Mouse (Mus musculus): ENCODE data around the gene Atad1. TPM values are rescaled to one million over a fixed set of nuclear protein-coding genes. Genes with fewer than 3 reads are reported as not detected.

Gene Atad1
- polyA plus RNA-seq, 1 experiment from 2014 or later, result 65.6 TPM

- ATAC-seq (ENCODE audit: borderline replicate concordance, extremely low read depth, low FRiP score, low TSS enrichment), result no peak
- Histone ChIP-seq H3K27ac (no peak overlapping the region), H3K4me2 (no peak overlapping the region), H3K27me3 (no peaks in the 10 kb centered on the region), H3K4me3 (no peak overlapping the region), H3K9me3 (no peaks in the 10 kb centered on the region), H3K4me1 (0 out of 2 replicates have a peak, but pooled peaks cover 4% of the 10 kb centered on the region), H3K36me3 (no peaks in the 10 kb centered on the region), H3K9ac (no peak overlapping the region)
- WGBS, result 35% methylated on average over 13 of the region's 13 CpGs
These were observed 101.2 kb downstream of the Atad1 start for GRCm38 (mm10) chr19:32638276-32638903.

- no peaks in the 10 kb centered on the region for H3K27me3 ChIP-seq
- H3K36me3 ChIP-seq, result no peaks in the 10 kb centered on the region
- no peak overlapping the region for H3K9ac ChIP-seq
- no peak overlapping the region for H3K4me3 ChIP-seq
- H3K4me2 ChIP-seq, result no peak overlapping the region
- 0 out of 2 replicates have a peak, but pooled peaks cover 4% of the 10 kb centered on the region for H3K4me1 ChIP-seq
- no peaks in the 10 kb centered on the region for H3K9me3 ChIP-seq
- no peak for ATAC-seq (ENCODE audit: borderline replicate concordance, extremely low read depth, low FRiP score, low TSS enrichment)
- H3K27ac ChIP-seq, result no peak overlapping the region
- 57% methylated on average over 16 of the region's 16 CpGs for WGBS
These were observed 102.0 kb downstream of the Atad1 start for GRCm38 (mm10) chr19:32637357-32638275.

- whole genome bisulfite sequencing, result 71% methylated on average over 8 of the region's 8 CpGs
- ATAC-seq (ENCODE audit: borderline replicate concordance, extremely low read depth, low FRiP score, low TSS enrichment), result no peak
- H3K9me3 ChIP-seq, result no peaks in the 10 kb centered on the region
- no peak overlapping the region for H3K27ac ChIP-seq
- H3K27me3 ChIP-seq, result no peaks in the 10 kb centered on the region
- H3K4me3 ChIP-seq, result no peak overlapping the region
- no peaks in the 10 kb centered on the region for H3K36me3 ChIP-seq
- H3K9ac ChIP-seq, result no peak overlapping the region
- no peak overlapping the region for H3K4me2 ChIP-seq
- H3K4me1 ChIP-seq, result 0 out of 2 replicates have a peak, but pooled peaks cover 4% of the 10 kb centered on the region
These were observed 104.7 kb downstream of the Atad1 start for GRCm38 (mm10) chr19:32634916-32635315.

GRCm38 (mm10) chr19:32628572-32629132 lies 110.9 kb downstream of the Atad1 start:
- no peak overlapping the region for H3K27ac ChIP-seq

GRCm38 (mm10) chr19:32627631-32628030 lies 112.0 kb downstream of the Atad1 start:
- no peak overlapping the region for H3K4me3 ChIP-seq
- no peak overlapping the region for H3K4me2 ChIP-seq
- no peaks in the 10 kb centered on the region for H3K36me3 ChIP-seq
- H3K4me1 ChIP-seq, result no peaks in the 10 kb centered on the region
- 61% methylated on average over 4 of the region's 4 CpGs for WGBS
- no peak for ATAC-seq (ENCODE audit: borderline replicate concordance, extremely low read depth, low FRiP score, low TSS enrichment)
- H3K9ac ChIP-seq, result no peak overlapping the region
- no peaks in the 10 kb centered on the region for H3K9me3 ChIP-seq
- H3K27ac ChIP-seq, result no peak overlapping the region
- no peaks in the 10 kb centered on the region for H3K27me3 ChIP-seq

More at GRCm38 (mm10) chr19:32628572-32629132, 110.9 kb downstream of the Atad1 start:
- Histone ChIP-seq H3K27me3 (no peaks in the 10 kb centered on the region), H3K4me2 (no peak overlapping the region), H3K9ac (no peak overlapping the region), H3K4me1 (no peaks in the 10 kb centered on the region), H3K4me3 (no peak overlapping the region), H3K9me3 (no peaks in the 10 kb centered on the region), H3K36me3 (no peaks in the 10 kb centered on the region)
- ATAC-seq (ENCODE audit: borderline replicate concordance, extremely low read depth, low FRiP score, low TSS enrichment), result no peak
- WGBS, result 72% methylated on average over 7 of the region's 7 CpGs

GRCm38 (mm10) chr19:32626768-32627331 lies 112.7 kb downstream of the Atad1 start:
- 40% methylated on average over 13 of the region's 13 CpGs for WGBS
- no peak overlapping the region for H3K9ac ChIP-seq
- no peak for ATAC-seq (ENCODE audit: borderline replicate concordance, extremely low read depth, low FRiP score, low TSS enrichment)
- no peaks in the 10 kb centered on the region for H3K4me1 ChIP-seq
- H3K9me3 ChIP-seq, result no peaks in the 10 kb centered on the region
- no peak overlapping the region for H3K4me2 ChIP-seq
- H3K27ac ChIP-seq, result no peak overlapping the region
- no peaks in the 10 kb centered on the region for H3K36me3 ChIP-seq
- H3K4me3 ChIP-seq, result no peak overlapping the region
- H3K27me3 ChIP-seq, result no peaks in the 10 kb centered on the region

- Histone ChIP-seq H3K4me2 (no peak overlapping the region), H3K36me3 (no peaks in the 10 kb centered on the region), H3K4me3 (no peak overlapping the region), H3K4me1 (no peaks in the 10 kb centered on the region), H3K9ac (no peak overlapping the region), H3K9me3 (no peaks in the 10 kb centered on the region), H3K27me3 (no peaks in the 10 kb centered on the region), H3K27ac (no peak overlapping the region)
- WGBS, result 34% methylated on average over 3 of the region's 3 CpGs
- ATAC-seq (ENCODE audit: borderline replicate concordance, extremely low read depth, low FRiP score, low TSS enrichment), result no peak
These were observed 117.4 kb downstream of the Atad1 start for GRCm38 (mm10) chr19:32622142-32622541.

Other genes starting within 250 kb of the Atad1 start
- gene Papss2, start 144.0 kb downstream of the Atad1 start, polyA plus RNA-seq (2015; fragmentation: Nextera tagmentation; extraction: Ambion mirVana), result 3.2 and 3.4 TPM in 2 replicates
- 8.3 and 10.2 TPM in 2 replicates for gene Pten, start 17.7 kb upstream of the Atad1 start, polyA plus RNA-seq (2015; fragmentation: Nextera tagmentation; extraction: Ambion mirVana)

Data from lung, embryonic 15.5 days (tissue).